Mouse (Mus musculus) lung, embryonic 14.5 days (tissue): Measurements from ENCODE around the gene Dph1. TPM values are rescaled to one million over a fixed set of nuclear protein-coding genes. Genes with fewer than 3 reads are reported as not detected.

Source experiments
- ATAC-seq: fragments of 200-750 bp; cut with Nextera tagmentation; 2 replicates; pipeline ENCODE4 v1.8.0; 2017; ENCODE audit warnings: mild to moderate bottlenecking, moderate TSS enrichment, moderate library complexity; ENCODE audit not compliant: insufficient read depth
- DNase-seq: peaks from one replicate; pipeline ENCODE4 v3.0.0-alpha.2; 2015
- H3K27ac ChIP-seq: fragments of 300-500 bp; sonication (generic); 2 replicates; pipeline ENCODE4 v1.5.1; 2014; ENCODE audit warnings: low read depth, mild to moderate bottlenecking, moderate library complexity
- H3K27me3 ChIP-seq: fragments of 300-500 bp; sonication (generic); 2 replicates; pipeline ENCODE4 v1.6.1; 2014; ENCODE audit warnings: low read length, control low read depth; ENCODE audit not compliant: insufficient read depth
- H3K36me3 ChIP-seq: fragments of 300-500 bp; sonication (generic); 2 replicates; pipeline ENCODE4 v1.6.1; 2014; ENCODE audit warnings: control low read depth; ENCODE audit not compliant: insufficient read depth
- H3K4me1 ChIP-seq: fragments of 300-500 bp; sonication (generic); 2 replicates; pipeline ENCODE4 v1.6.1; 2014; ENCODE audit warnings: antibody characterized with exemption, control low read depth; ENCODE audit not compliant: insufficient read depth
- H3K4me2 ChIP-seq: fragments of 300-500 bp; sonication (generic); 2 replicates; pipeline ENCODE4 v1.6.1; 2014; ENCODE audit warnings: mild to moderate bottlenecking
- H3K4me3 ChIP-seq: fragments of 300-500 bp; sonication (generic); 2 replicates; pipeline ENCODE4 v1.5.1; 2014; ENCODE audit warnings: low read depth, low read length
- H3K9ac ChIP-seq: fragments of 300-500 bp; sonication (generic); 2 replicates; pipeline ENCODE4 v1.6.1; 2014
- H3K9me3 ChIP-seq: fragments of 300-500 bp; sonication (generic); 2 replicates; pipeline ENCODE4 v1.6.1; 2016; ENCODE audit warnings: low read depth, low read length, control low read depth
- CTCF ChIP-seq: IDR thresholded peaks from 2 replicates; pipeline ENCODE4 v1.5.1; 2016; ENCODE audit warnings: antibody characterized with exemption, low read depth
- WGBS: fragments of 180-500 bp; shearing (Covaris S2); extraction: QIAGEN DNeasy Blood & Tissue Kit; methylation state at CpG from one replicate; pipeline ENCODE4 v1.1.7; 2014; 5-methylcytosine and 5-hydroxymethylcytosine counted together
- polyA plus RNA-seq: library from polyadenylated mRNA; unstranded; fragments of >200 nt; fragmentation: Nextera tagmentation; extraction: Ambion mirVana; gene quantifications from 2 replicates; pipeline ENCODE4 v1.2.1, GENCODE M21; 2014

Gene Dph1
- polyA plus RNA-seq, 1 experiment from 2014 or later = 26.5 TPM

DNA sequence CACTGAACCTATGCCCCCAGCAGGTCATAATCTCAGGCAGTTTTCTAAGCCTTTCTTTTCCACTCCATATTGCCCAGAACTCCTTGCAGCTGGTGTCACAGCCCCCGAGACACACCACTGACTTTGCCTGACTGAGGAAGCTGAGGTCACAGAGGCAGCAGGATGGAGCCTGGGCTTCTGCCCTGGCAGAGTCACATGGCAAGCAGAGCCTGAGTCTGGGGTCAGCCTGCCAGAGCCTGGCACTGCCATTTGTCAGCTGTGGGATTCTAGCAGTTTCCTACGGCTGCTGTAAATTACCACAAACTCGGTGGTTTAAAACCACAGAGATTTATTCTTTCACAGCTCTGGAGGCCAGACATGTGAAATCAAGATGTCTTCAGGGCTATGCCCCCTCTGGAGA lies 36.6 kb upstream of the Dph1 start:
- Histone ChIP-seq H3K9me3 (no peaks in the 10 kb centered on the region), H3K27me3 (no peaks in the 10 kb centered on the region), H3K4me2 (no peak overlapping the region), H3K4me1 (no peaks in the 10 kb centered on the region), H3K4me3 (no peak overlapping the region), H3K36me3 (no peaks in the 10 kb centered on the region), H3K27ac (no peak overlapping the region), H3K9ac (no peak overlapping the region)
- DNase-seq (no peak), ATAC-seq (no peak)
- TF ChIP-seq CTCF = no peak
- 42% methylated on average over 3 of the region's 3 CpGs for WGBS

DNA sequence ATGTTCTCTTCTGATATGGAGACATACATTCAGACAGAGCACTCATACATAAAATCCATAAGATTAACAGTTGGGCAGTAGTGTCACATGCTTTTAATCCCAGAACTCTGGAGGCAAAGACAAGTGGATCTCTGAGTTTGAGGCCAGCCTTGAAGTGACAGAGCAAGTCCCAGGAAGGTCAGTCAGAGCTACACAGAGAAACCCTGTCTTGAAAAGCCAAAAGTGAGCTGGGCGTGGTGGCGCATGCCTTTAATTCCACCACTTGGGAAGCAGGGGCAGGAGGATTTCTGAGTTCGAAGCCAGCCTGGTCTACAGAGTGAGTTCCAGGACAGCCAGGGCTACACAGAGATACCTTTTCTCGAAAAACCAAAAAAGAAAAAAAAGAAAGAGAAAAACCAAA lies 33.8 kb upstream of the Dph1 start:
- no peak overlapping the region for H3K4me2 ChIP-seq
- no peak for ATAC-seq
- no peak overlapping the region for H3K9ac ChIP-seq
- H3K27me3 ChIP-seq = no peaks in the 10 kb centered on the region
- 74% methylated on average over 4 of the region's 4 CpGs for WGBS
- H3K27ac ChIP-seq = no peak overlapping the region
- no peak overlapping the region for H3K4me3 ChIP-seq
- H3K4me1 ChIP-seq = peaks cover 12% of the 10 kb centered on the region
- no peaks in the 10 kb centered on the region for H3K36me3 ChIP-seq
- no peak for TF ChIP-seq CTCF
- no peaks in the 10 kb centered on the region for H3K9me3 ChIP-seq
- DNase-seq = no peak

DNA sequence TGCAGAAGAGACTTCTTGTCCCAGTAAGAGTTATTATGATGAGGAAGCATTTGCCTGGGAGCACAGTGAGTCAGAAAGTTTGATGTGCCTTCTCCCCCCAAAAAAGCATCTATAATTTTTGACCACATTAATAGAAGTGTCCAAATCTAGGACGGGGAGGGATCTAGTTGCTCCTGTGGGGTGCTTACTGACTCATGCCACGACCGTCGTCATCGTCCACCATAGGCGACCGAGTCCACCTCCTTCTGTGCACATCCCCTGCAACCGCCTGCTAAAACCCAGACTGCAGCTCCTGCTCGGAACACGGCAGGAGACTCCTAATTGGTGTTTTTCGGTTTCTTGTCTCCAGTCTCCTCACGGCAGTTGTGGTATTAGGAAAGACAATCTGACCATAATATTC lies 33.0 kb upstream of the Dph1 start:
- Histone ChIP-seq H3K9ac (no peak overlapping the region), H3K36me3 (no peaks in the 10 kb centered on the region), H3K4me2 (no peak overlapping the region), H3K9me3 (no peaks in the 10 kb centered on the region), H3K27ac (no peak overlapping the region), H3K4me3 (no peak overlapping the region), H3K27me3 (no peaks in the 10 kb centered on the region), H3K4me1 (peaks cover 12% of the 10 kb centered on the region)
- no peak for DNase-seq
- WGBS = 78% methylated on average over 12 of the region's 12 CpGs
- no peak for TF ChIP-seq CTCF
- no peak for ATAC-seq

DNA sequence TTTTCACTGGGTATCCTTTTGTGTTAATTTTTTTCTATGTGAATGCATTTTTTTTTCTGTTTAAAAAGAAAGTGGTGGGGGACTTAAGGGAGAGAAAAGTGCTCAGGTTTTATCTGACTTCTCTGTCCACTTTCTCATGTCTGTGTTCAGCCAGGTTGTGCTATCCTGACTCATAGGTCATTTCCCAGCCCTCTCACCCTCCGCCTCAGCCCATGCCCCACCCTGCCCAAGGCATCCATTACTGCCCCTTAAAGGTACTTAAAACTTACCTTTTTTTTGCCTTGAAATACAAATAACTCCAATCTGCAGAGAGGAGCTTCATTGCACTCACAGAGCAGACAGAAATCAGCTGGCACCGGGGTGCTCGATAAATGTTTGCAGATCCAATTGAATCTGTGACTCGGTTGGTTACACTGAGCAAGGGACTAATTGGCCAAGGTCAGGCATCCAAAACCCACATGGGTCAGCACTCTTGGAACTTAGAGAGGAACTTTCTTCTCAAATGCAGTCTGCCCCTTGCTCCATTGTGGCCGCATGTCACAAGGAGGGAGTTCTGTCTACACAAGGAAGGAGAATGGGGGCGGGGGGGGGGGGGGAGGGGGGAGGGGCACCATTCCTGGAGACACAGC lies 29.6 kb upstream of the Dph1 start:
- DNase-seq (no peak), ATAC-seq (no peak)
- no peak overlapping the region; the same call in 1 of the 2 replicates for H3K4me2 ChIP-seq
- no peaks in the 10 kb centered on the region for H3K27me3 ChIP-seq
- no peak overlapping the region for H3K4me3 ChIP-seq
- TF ChIP-seq CTCF = no peak
- no peaks in the 10 kb centered on the region for H3K36me3 ChIP-seq
- no peak overlapping the region for H3K9ac ChIP-seq
- peaks cover 12% of the 10 kb centered on the region for H3K4me1 ChIP-seq
- no peak overlapping the region; the same call in 1 of the 2 replicates for H3K27ac ChIP-seq
- H3K9me3 ChIP-seq = no peaks in the 10 kb centered on the region
- 30% methylated on average over 5 of the region's 6 CpGs for WGBS

DNA sequence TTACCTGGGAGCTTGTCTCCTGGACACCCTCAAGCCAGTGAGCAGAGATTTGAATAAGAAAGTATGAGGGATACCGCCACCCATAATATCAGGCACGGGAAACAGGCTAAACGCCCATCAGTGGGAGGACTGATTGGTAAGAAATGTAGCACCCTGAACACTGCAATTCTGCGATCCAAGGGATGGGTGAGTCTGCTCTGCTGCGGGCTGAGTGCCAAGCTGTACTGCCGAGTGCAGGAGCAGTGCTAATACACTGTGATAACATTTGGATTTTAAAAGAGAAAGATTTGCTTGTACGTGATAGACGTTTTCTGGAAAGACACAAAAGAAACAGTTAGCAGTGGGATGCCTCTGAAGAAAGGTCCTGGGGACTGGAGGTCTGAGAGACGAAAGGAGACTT lies 29.1 kb upstream of the Dph1 start:
- H3K36me3 ChIP-seq = no peaks in the 10 kb centered on the region
- no peaks in the 10 kb centered on the region for H3K9me3 ChIP-seq
- TF ChIP-seq CTCF = no peak
- H3K9ac ChIP-seq = no peak overlapping the region
- DNase-seq (peak; percentile 69), ATAC-seq (0 out of 2 replicates have a peak, but pooled peaks have one; percentile 24)
- H3K4me2 ChIP-seq = no peak overlapping the region
- no peaks in the 10 kb centered on the region for H3K27me3 ChIP-seq
- H3K4me3 ChIP-seq = no peak overlapping the region
- peaks cover 12% of the 10 kb centered on the region for H3K4me1 ChIP-seq
- WGBS = 20% methylated on average over 9 of the region's 9 CpGs
- no peak overlapping the region for H3K27ac ChIP-seq

DNA sequence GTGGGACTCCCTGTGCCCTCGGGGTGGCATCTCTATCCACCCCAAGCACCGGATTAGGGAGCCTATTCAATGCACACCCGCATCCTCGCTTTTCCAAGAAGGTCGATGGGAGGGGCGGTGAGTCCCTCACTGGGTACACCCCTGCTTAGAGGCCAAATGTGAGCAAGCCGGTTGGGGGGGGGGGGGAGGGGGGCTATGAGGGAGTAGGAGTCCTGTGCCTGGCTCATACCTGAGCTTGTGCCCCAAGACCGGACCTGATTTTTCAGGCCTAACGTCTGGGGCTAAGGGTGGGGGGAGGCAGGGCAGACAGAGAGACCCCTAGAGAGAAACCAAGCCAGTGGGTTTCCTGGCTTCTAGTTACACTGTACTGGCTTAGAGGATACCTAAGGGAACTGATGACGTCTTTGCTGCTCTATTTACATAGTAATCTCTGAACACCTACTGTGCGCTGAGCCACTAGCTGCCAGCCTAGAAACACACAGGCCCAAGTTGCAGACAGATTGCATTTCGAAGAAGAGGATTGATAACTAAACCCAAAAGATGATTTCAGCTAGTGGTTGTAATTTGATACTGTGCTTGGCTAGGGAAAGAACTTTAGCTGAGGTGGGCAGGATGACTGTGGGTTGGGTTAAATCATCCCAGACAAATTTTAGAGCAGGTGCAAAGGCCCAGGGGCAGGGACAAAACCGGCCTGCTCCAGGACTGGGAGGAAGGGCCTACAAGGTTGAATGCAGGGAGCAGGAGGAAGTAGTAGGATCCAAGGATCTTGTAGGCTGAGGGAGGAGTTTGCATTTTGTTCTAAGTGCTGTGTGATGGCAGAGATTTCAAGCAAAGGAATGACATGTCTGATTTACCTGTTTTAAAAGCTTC lies 23.3 kb upstream of the Dph1 start:
- ATAC-seq = peak; percentile 42; the same call in 1 of the 2 replicates
- H3K27ac ChIP-seq = peak overlapping the region; percentile 58; the same call in 1 of the 2 replicates
- no peaks in the 10 kb centered on the region for H3K27me3 ChIP-seq
- peak overlapping the region; percentile 63 for H3K4me2 ChIP-seq
- 20% methylated on average over 13 of the region's 13 CpGs for WGBS
- H3K4me3 ChIP-seq = peak overlapping the region; percentile 29
- H3K36me3 ChIP-seq = no peaks in the 10 kb centered on the region
- H3K4me1 ChIP-seq = peaks cover 12% of the 10 kb centered on the region
- no peak for TF ChIP-seq CTCF
- peak overlapping the region; percentile 36; the same call in 1 of the 2 replicates for H3K9ac ChIP-seq
- DNase-seq = no peak
- H3K9me3 ChIP-seq = no peaks in the 10 kb centered on the region

DNA sequence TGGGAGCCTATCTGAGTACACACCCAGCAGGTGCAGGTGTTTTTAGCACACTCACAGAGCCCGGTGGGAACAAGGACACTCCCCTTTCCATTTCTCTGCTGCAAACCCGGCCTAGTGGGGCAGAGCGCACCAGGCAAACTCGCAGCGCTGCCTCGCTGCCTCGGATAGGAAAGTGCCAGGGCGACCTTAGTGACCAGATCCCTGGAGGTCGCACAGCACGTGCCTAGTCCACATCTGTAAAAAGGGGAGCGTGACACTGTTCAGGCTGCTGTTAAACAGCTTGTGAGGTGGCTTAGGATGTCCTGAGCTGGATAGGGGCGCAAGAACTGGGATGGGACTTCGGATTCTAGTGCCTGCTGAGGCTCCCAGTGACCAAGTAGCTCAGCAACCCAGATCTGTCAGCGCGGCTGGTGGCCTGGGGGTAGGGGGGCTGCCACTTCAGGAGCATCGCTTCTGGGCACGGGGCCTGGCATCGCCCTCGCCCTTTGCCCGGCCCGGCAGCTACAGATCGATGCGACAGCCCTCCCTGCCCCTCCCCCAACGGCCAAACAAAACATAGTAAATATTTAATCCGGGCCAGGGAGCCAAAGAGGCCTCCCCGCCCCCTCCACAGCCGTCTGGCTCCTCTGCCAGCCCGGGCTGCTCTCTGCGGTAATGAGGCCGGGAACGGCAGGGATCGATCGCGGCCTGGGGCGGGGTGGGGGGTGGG lies 22.5 kb upstream of the Dph1 start:
- Histone ChIP-seq H3K27ac (peak overlapping the region; percentile 58), H3K9me3 (no peaks in the 10 kb centered on the region), H3K36me3 (no peaks in the 10 kb centered on the region), H3K4me1 (peaks cover 12% of the 10 kb centered on the region), H3K4me3 (peak overlapping the region; percentile 29), H3K27me3 (no peaks in the 10 kb centered on the region), H3K4me2 (peak overlapping the region; percentile 63), H3K9ac (peak overlapping the region; percentile 36)
- no peak for TF ChIP-seq CTCF
- 6% methylated on average over 34 of the region's 35 CpGs for WGBS
- DNase-seq (peak; percentile 48), ATAC-seq (peak; percentile 51)
